Mouse (Mus musculus) cerebellum, postnatal 14 days (tissue): ENCODE results near the gene Myo18b.

Experiments used
- DNase-seq, 2 experiments: peaks; one replicate each; pipeline ENCODE4 v3.0.0; 2021; ENCODE audit warnings: mixed read lengths in 2 of 2

Gene Myo18b

GRCm38 (mm10) chr5:112745176-112745575, 151.0 kb downstream of the Myo18b start:
- DNase-seq: peak; percentile 47 to 60

GRCm38 (mm10) chr5:112744571-112744970, 151.6 kb downstream of the Myo18b start:
- DNase-seq: peak in 1 of 2 experiments; percentile 47

GRCm38 (mm10) chr5:112743121-112743520, 153.0 kb downstream of the Myo18b start:
- no peak for DNase-seq

- DNase-seq: peak; percentile 77 to 81
These were observed 155.5 kb downstream of the Myo18b start for GRCm38 (mm10) chr5:112740651-112741050.

- DNase-seq: peak; percentile 41 to 61
These were observed 161.1 kb downstream of the Myo18b start for GRCm38 (mm10) chr5:112735040-112735439.

- DNase-seq: peak; percentile 92 to 94
These were observed 165.6 kb downstream of the Myo18b start for GRCm38 (mm10) chr5:112730604-112731003.

- DNase-seq: no peak
These were observed 167.7 kb downstream of the Myo18b start for GRCm38 (mm10) chr5:112728432-112728831.

- DNase-seq: peak in 1 of 2 experiments; percentile 55
These were observed 177.4 kb downstream of the Myo18b start for GRCm38 (mm10) chr5:112718655-112719306.

- DNase-seq: no peak
These were observed 181.3 kb downstream of the Myo18b start for GRCm38 (mm10) chr5:112714679-112715446.

- no peak for DNase-seq
These were observed 186.3 kb downstream of the Myo18b start for GRCm38 (mm10) chr5:112709831-112710230.

- no peak for DNase-seq
These were observed 187.7 kb downstream of the Myo18b start for GRCm38 (mm10) chr5:112708441-112708840.

- no peak for DNase-seq
These were observed 188.7 kb downstream of the Myo18b start for GRCm38 (mm10) chr5:112707478-112707877.

- DNase-seq: no peak
These were observed 195.4 kb downstream of the Myo18b start for GRCm38 (mm10) chr5:112700794-112701193.

GRCm38 (mm10) chr5:112696683-112697082, 199.5 kb downstream of the Myo18b start:
- DNase-seq: no peak

GRCm38 (mm10) chr5:112695254-112695711, 200.9 kb downstream of the Myo18b start:
- DNase-seq: no peak

- DNase-seq: no peak
These were observed 202.8 kb downstream of the Myo18b start for GRCm38 (mm10) chr5:112693286-112693849.

- DNase-seq: no peak
These were observed 208.9 kb downstream of the Myo18b start for GRCm38 (mm10) chr5:112687100-112687818.

GRCm38 (mm10) chr5:112686309-112687099, 209.7 kb downstream of the Myo18b start:
- no peak for DNase-seq

GRCm38 (mm10) chr5:112679251-112679650, 216.9 kb downstream of the Myo18b start:
- peak; percentile 59 to 72 for DNase-seq

GRCm38 (mm10) chr5:112678153-112678552, 218.0 kb downstream of the Myo18b start:
- no peak for DNase-seq

GRCm38 (mm10) chr5:112674806-112675205, 221.4 kb downstream of the Myo18b start:
- DNase-seq: no peak

GRCm38 (mm10) chr5:112672457-112672856, 223.7 kb downstream of the Myo18b start:
- DNase-seq: no peak
